Mouse (Mus musculus) CH12.LX (cell line): Measurements from ENCODE around the gene Senp1. TPM values are rescaled to one million over a fixed set of nuclear protein-coding genes. Genes with fewer than 3 reads are reported as not detected.
A peak's percentile ranks its signal among the peaks of the same experiment; 100 is the strongest.

Source experiments
- DNase-seq: peaks from one replicate; pipeline ENCODE4 v3.0.0-alpha.2; 2013; ENCODE audit errors: extremely low read depth
- H3K27ac ChIP-seq: 2 replicates; pipeline ENCODE4 v1.5.1; 2012; ENCODE audit warnings: low read depth, mild to moderate bottlenecking, control low read depth, moderate library complexity; ENCODE audit not compliant: insufficient read depth
- H3K27me3 ChIP-seq: replicated peaks from 2 replicates; pipeline ENCODE3; 2012; ENCODE audit warnings: inconsistent platforms
- H3K36me3 ChIP-seq, 2 experiments: replicated peaks in 1 of 2; 2 replicates each; pipeline versions ENCODE3 to v1.6.1; 2012; ENCODE audit warnings: inconsistent platforms in 1 of 2, low read length in 1 of 2, mild to moderate bottlenecking in 1 of 2, mixed read lengths in 1 of 2, moderate library complexity in 1 of 2; ENCODE audit not compliant: control insufficient read depth in 1 of 2, insufficient read depth in 1 of 2
- H3K4me1 ChIP-seq, 2 experiments: 2 replicates each; pipeline ENCODE4 v1.6.1; 2012; ENCODE audit warnings: inconsistent platforms in 1 of 2, moderate library complexity in 1 of 2; ENCODE audit not compliant: insufficient read depth in 2 of 2, control insufficient read depth in 1 of 2
- H3K4me2 ChIP-seq: 2 replicates; pipeline ENCODE4 v1.6.1; 2012; ENCODE audit warnings: low read depth, mild to moderate bottlenecking, control low read depth; ENCODE audit not compliant: poor library complexity, insufficient read depth, severe bottlenecking
- H3K4me3 ChIP-seq, 3 experiments: fragments of 150-350 bp in 1 of 3; sonication (generic) in 1 of 3; replicated peaks in 1 of 3; 2 replicates each; pipeline versions ENCODE3 to v1.5.1; 2011 to 2012; ENCODE audit warnings: low read depth in 2 of 3, low read length in 2 of 3, mild to moderate bottlenecking in 2 of 3, moderate library complexity in 2 of 3, control low read depth in 1 of 3, improper control_type of control experiment in 1 of 3, inconsistent platforms in 1 of 3, mixed read lengths in 1 of 3; ENCODE audit not compliant: poor library complexity in 1 of 3
- H3K79me2 ChIP-seq: replicated peaks from 2 replicates; pipeline ENCODE4 v1.6.1; 2012; ENCODE audit warnings: mild to moderate bottlenecking, moderate library complexity; ENCODE audit not compliant: control insufficient read depth, poor library complexity, insufficient read depth, severe bottlenecking; ENCODE audit errors: extremely low read depth
- H3K9ac ChIP-seq: 2 replicates; pipeline ENCODE4 v1.6.1; 2012; ENCODE audit warnings: low read depth, mild to moderate bottlenecking, control low read depth, moderate library complexity; ENCODE audit not compliant: insufficient read depth
- H3K9me3 ChIP-seq: replicated peaks from 2 replicates; pipeline ENCODE3; 2012; ENCODE audit warnings: low read length, inconsistent platforms, mixed read lengths
- BHLHE40 ChIP-seq: IDR thresholded peaks from 2 replicates; pipeline ENCODE4 v1.6.1; 2011; ENCODE audit warnings: mild to moderate bottlenecking, low read depth, low read length, improper control_type of control experiment
- CHD1 ChIP-seq: IDR thresholded peaks from 2 replicates; pipeline ENCODE4 v1.6.1; 2012; ENCODE audit warnings: low read depth, low read length, improper control_type of control experiment, inconsistent platforms
- CHD2 ChIP-seq: IDR thresholded peaks from 2 replicates; pipeline ENCODE4 v1.6.1; 2011; ENCODE audit warnings: low read length, improper control_type of control experiment
- CTCF ChIP-seq, 2 experiments: IDR thresholded peaks in 1 of 2; conservative IDR thresholded peaks in 1 of 2; 2 replicates each; pipeline ENCODE4 v1.5.1; 2011 to 2012; ENCODE audit warnings: low read depth in 2 of 2, low read length in 2 of 2, improper control_type of control experiment in 1 of 2, inconsistent platforms in 1 of 2, mild to moderate bottlenecking in 1 of 2, moderate library complexity in 1 of 2
- E2F4 ChIP-seq: IDR thresholded peaks from 2 replicates; pipeline ENCODE4 v1.6.1; 2011; ENCODE audit warnings: low read depth, low read length, improper control_type of control experiment; ENCODE audit not compliant: insufficient replicate concordance
- EP300 ChIP-seq: IDR thresholded peaks from 2 replicates; pipeline ENCODE4 v1.6.1; 2011; ENCODE audit warnings: low read length, improper control_type of control experiment
- ETS1 ChIP-seq: conservative IDR thresholded peaks from 2 replicates; pipeline ENCODE4 v1.6.1; 2012; ENCODE audit warnings: low read depth, mild to moderate bottlenecking, inconsistent platforms, low read length, improper control_type of control experiment, moderate library complexity
- GABPA ChIP-seq: IDR thresholded peaks from 2 replicates; pipeline ENCODE4 v1.6.1; 2012; ENCODE audit warnings: low read depth, low read length, improper control_type of control experiment, inconsistent platforms; ENCODE audit not compliant: insufficient replicate concordance
- IRF4 ChIP-seq: IDR thresholded peaks from 2 replicates; pipeline ENCODE4 v1.6.1; 2014; ENCODE audit warnings: low read depth, mild to moderate bottlenecking, inconsistent platforms, low read length, improper control_type of control experiment
- JUN ChIP-seq: IDR thresholded peaks from 2 replicates; pipeline ENCODE4 v1.6.1; 2011; ENCODE audit warnings: low read depth, mild to moderate bottlenecking, low read length, improper control_type of control experiment, moderate library complexity; ENCODE audit not compliant: insufficient read depth
- JUND ChIP-seq: conservative IDR thresholded peaks from 2 replicates; pipeline ENCODE4 v1.6.1; 2011; ENCODE audit warnings: low read depth, low read length, improper control_type of control experiment
- KAT2A ChIP-seq: IDR thresholded peaks from 2 replicates; pipeline ENCODE4 v1.6.1; 2012; ENCODE audit warnings: low read length, improper control_type of control experiment, inconsistent platforms; ENCODE audit not compliant: insufficient replicate concordance
- MAFK ChIP-seq: IDR thresholded peaks from 2 replicates; pipeline ENCODE4 v1.6.1; 2011; ENCODE audit warnings: low read length, improper control_type of control experiment; ENCODE audit not compliant: insufficient replicate concordance
- MEF2A ChIP-seq: IDR thresholded peaks from 2 replicates; pipeline ENCODE4 v1.6.1; 2014; ENCODE audit warnings: low read depth, mild to moderate bottlenecking, inconsistent platforms, low read length, improper control_type of control experiment, borderline replicate concordance
- MXI1 ChIP-seq: IDR thresholded peaks from 2 replicates; pipeline ENCODE4 v1.6.1; 2011; ENCODE audit warnings: mild to moderate bottlenecking, low read depth, low read length, improper control_type of control experiment
- MYC ChIP-seq: IDR thresholded peaks from 2 replicates; pipeline ENCODE4 v1.6.1; 2011; ENCODE audit warnings: low read depth, mild to moderate bottlenecking, improper control_type of control experiment, low read length
- NELFE ChIP-seq: IDR thresholded peaks from 2 replicates; pipeline ENCODE4 v1.6.1; 2011; ENCODE audit warnings: low read depth, low read length, improper control_type of control experiment
- NRF1 ChIP-seq: IDR thresholded peaks from 2 replicates; pipeline ENCODE4 v1.6.1; 2014; ENCODE audit warnings: low read depth, mild to moderate bottlenecking, inconsistent platforms, low read length, improper control_type of control experiment, moderate library complexity
- PAX5 ChIP-seq: IDR thresholded peaks from 2 replicates; pipeline ENCODE4 v1.6.1; 2012; ENCODE audit warnings: low read length, inconsistent platforms, mixed read lengths
- POLR2AphosphoS2 ChIP-seq: IDR thresholded peaks from 2 replicates; pipeline ENCODE4 v1.6.1; 2011; ENCODE audit warnings: low read depth, low read length, improper control_type of control experiment
- RAD21 ChIP-seq: IDR thresholded peaks from 2 replicates; pipeline ENCODE4 v1.6.1; 2011; ENCODE audit warnings: low read depth, mild to moderate bottlenecking, low read length, improper control_type of control experiment, moderate library complexity
- RCOR1 ChIP-seq: conservative IDR thresholded peaks from 2 replicates; pipeline ENCODE4 v1.6.1; 2012; ENCODE audit warnings: low read depth, mild to moderate bottlenecking, inconsistent platforms, low read length, improper control_type of control experiment
- SIN3A ChIP-seq: IDR thresholded peaks from 2 replicates; pipeline ENCODE4 v1.6.1; 2012; ENCODE audit warnings: low read length, improper control_type of control experiment, inconsistent platforms
- SMC3 ChIP-seq: IDR thresholded peaks from 2 replicates; pipeline ENCODE4 v1.6.1; 2011; ENCODE audit warnings: low read depth, low read length, improper control_type of control experiment
- TBP ChIP-seq: conservative IDR thresholded peaks from 2 replicates; pipeline ENCODE4 v1.6.1; 2011; ENCODE audit warnings: low read depth, low read length, improper control_type of control experiment
- TCF12 ChIP-seq: IDR thresholded peaks from 2 replicates; pipeline ENCODE4 v1.6.1; 2014; ENCODE audit warnings: low read depth, mild to moderate bottlenecking, inconsistent platforms, low read length, improper control_type of control experiment
- USF1 ChIP-seq: IDR thresholded peaks from 2 replicates; pipeline ENCODE4 v1.6.1; 2014; ENCODE audit warnings: low read depth, mild to moderate bottlenecking, inconsistent platforms, low read length, improper control_type of control experiment
- USF2 ChIP-seq: conservative IDR thresholded peaks from 2 replicates; pipeline ENCODE4 v1.6.1; 2011; ENCODE audit warnings: low read depth, low read length, improper control_type of control experiment
- ZC3H11A ChIP-seq: IDR thresholded peaks from 2 replicates; pipeline ENCODE4 v1.6.1; 2012; ENCODE audit warnings: low read depth, mild to moderate bottlenecking, inconsistent platforms, low read length, improper control_type of control experiment
- ZKSCAN1 ChIP-seq: IDR thresholded peaks from 2 replicates; pipeline ENCODE4 v1.6.1; 2012; ENCODE audit warnings: low read depth, inconsistent platforms, low read length, improper control_type of control experiment, borderline replicate concordance
- ZMIZ1 ChIP-seq: IDR thresholded peaks from 2 replicates; pipeline ENCODE4 v1.6.1; 2012; ENCODE audit warnings: low read depth, mild to moderate bottlenecking, inconsistent platforms, low read length, improper control_type of control experiment
- ZNF384 ChIP-seq: IDR thresholded peaks from 2 replicates; pipeline ENCODE4 v1.6.1; 2012; ENCODE audit warnings: low read depth, low read length, improper control_type of control experiment, inconsistent platforms
- dilution Hi-C: fragments of 300-500 bp; cut with MboI; formaldehyde crosslinking; loops from 2 replicates; pipeline ENCODE4 v1.14.3; 2020; ENCODE audit warnings: low sequenced_read_pairs; ENCODE audit not compliant: extremely low pct_unique_long_range_greater_than_20kb, extremely low pct_ligation_motif_present
- in situ Hi-C: fragments of 300-500 bp; cut with MboI; formaldehyde crosslinking; loops from 3 replicates; pipeline ENCODE4 v1.14.3; 2019; ENCODE audit warnings: low sequenced_read_pairs, low pct_ligation_motif_present, low pct_unique_long_range_greater_than_20kb, mixed read lengths
- polyA plus RNA-seq: library from polyadenylated mRNA; unstranded; fragments of >175 nt; gene quantifications from 2 replicates; pipeline ENCODE4 v1.2.1, GENCODE M21; 2012; ENCODE audit warnings: low read depth; ENCODE audit not compliant: insufficient read length
- total RNA-seq, 2 experiments: library from RNA; depleted of rRNA; stranded (reverse); fragments of 300-350 nt in 1 of 2; fragments of >200 nt in 1 of 2; gene quantifications; 2 replicates each; pipeline ENCODE4 v1.2.3; 2012 to 2014

Gene Senp1
- total and polyA plus RNA-seq, 3 experiments, result 14.9 to 38.5 (median 23.3) TPM

DNA sequence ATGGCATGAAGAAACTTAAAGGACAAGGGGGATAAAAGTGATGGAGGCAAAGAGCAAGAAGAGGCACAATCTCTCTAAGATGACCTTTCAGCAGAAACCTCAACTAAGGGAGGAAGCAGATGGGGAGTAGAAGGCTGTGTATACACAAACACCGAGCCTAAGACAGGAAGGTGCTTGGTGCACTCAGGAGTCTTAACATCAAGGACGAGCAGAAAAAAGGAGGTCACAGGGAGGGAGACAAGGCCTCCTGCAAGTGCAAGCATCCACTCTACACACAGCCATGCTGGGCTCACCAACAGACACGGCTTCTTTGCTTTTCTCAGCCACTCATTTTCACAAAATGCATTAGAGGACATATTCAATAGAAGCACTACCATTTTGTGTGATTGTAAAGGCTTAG, 26.1 kb downstream of the Senp1 start:
- peaks cover 68 to 90% of the 10 kb centered on the region in 2 experiments for H3K36me3 ChIP-seq
- no peak overlapping the region for H3K27ac ChIP-seq
- no peaks in the 10 kb centered on the region for H3K9me3 ChIP-seq
- H3K4me3 ChIP-seq, result no peak overlapping the region
- DNase-seq, result no peak
- H3K4me1 ChIP-seq, result peaks cover 5 to 22% of the 10 kb centered on the region in 2 experiments; a peak in 3 of 4 replicates
- H3K9ac ChIP-seq, result no peak overlapping the region
- TF ChIP-seq IRF4, result no peak
- no peak for TF ChIP-seq POLR2AphosphoS2
- no peak for TF ChIP-seq ZNF384
- no peak for TF ChIP-seq ETS1
- no peak for TF ChIP-seq TCF12
- no peak for TF ChIP-seq KAT2A
- TF ChIP-seq, all 38 proteins: peak for 0
- dilution Hi-C loops, result no loop called here
- Histone ChIP-seq H3K79me2 (no peaks in the 10 kb centered on the region; the same call in 1 of the 2 replicates), H3K4me2 (no peak overlapping the region), H3K27me3 (no peaks in the 10 kb centered on the region)
- in situ Hi-C loops, result no loop called here

DNA sequence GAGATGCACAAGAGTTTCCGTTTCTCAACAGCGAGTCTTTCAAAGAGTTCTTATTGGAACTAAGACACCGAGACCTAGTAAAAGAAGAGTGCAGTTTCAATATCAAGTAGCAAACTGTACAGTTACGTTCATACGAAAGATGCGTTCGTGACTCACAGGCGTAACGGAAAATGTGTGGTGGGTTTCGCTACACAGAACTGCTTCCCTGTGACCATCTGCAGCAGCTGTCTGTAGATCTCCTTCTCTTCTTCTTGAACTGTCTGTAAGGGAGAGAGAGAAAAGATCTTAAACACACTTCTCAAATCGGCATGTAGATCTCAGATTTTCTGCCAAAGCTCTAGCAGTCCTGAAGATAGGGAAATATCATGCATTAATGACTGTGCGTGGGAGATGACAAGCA, 26.9 kb downstream of the Senp1 start:
- H3K27ac ChIP-seq, result peak overlapping the region; percentile 21; the same call in 1 of the 2 replicates
- peaks cover 70 to 89% of the 10 kb centered on the region in 2 experiments for H3K36me3 ChIP-seq
- DNase-seq, result peak; percentile 80
- dilution Hi-C loops, result no loop called here
- no peaks in the 10 kb centered on the region for H3K27me3 ChIP-seq
- peak overlapping the region; percentile 21; the same call in 1 of the 2 replicates for H3K9ac ChIP-seq
- H3K4me3 ChIP-seq, result no peak overlapping the region
- peaks cover 5 to 22% of the 10 kb centered on the region in 2 experiments; a peak in 3 of 4 replicates for H3K4me1 ChIP-seq
- H3K9me3 ChIP-seq, result no peaks in the 10 kb centered on the region
- H3K4me2 ChIP-seq, result peak overlapping the region; percentile 11; the same call in 1 of the 2 replicates
- no peaks in the 10 kb centered on the region for H3K79me2 ChIP-seq
- in situ Hi-C loops, result no loop called here
- no peak for TF ChIP-seq CTCF (conservative IDR thresholded peaks at IDR 0.05 in 1 of 2, IDR thresholded peaks at IDR 0.05 in 1 of 2; ENCODE audit: low read depth in 2 of 2, low read length in 2 of 2)
- no peak for TF ChIP-seq MEF2A
- no peak for TF ChIP-seq NELFE
- peak; percentile 14; the same call in 1 of the 2 replicates for TF ChIP-seq JUN
- peak; percentile 82 for TF ChIP-seq EP300
- peak; percentile 83 for TF ChIP-seq ETS1
- peak; percentile 97 for TF ChIP-seq TBP
- no peak for TF ChIP-seq MXI1
- TF ChIP-seq MAFK, result no peak
- TF ChIP-seq USF2, result no peak
- TF ChIP-seq RCOR1, result no peak
- peak; percentile 72 for TF ChIP-seq IRF4
- no peak for TF ChIP-seq SMC3
- peak; percentile 86 for TF ChIP-seq BHLHE40
- TF ChIP-seq USF1, result no peak
- TF ChIP-seq POLR2AphosphoS2, result no peak
- no peak for TF ChIP-seq ZMIZ1
- TF ChIP-seq CHD1, result no peak
- no peak for TF ChIP-seq ZNF384
- TF ChIP-seq TCF12, result peak; percentile 28; the same call in 1 of the 2 replicates
- no peak for TF ChIP-seq CHD2
- no peak for TF ChIP-seq GABPA
- TF ChIP-seq SIN3A, result peak; percentile 60
- TF ChIP-seq E2F4, result no peak
- TF ChIP-seq KAT2A, result no peak
- TF ChIP-seq ZC3H11A, result no peak
- TF ChIP-seq RAD21, result no peak
- TF ChIP-seq NRF1, result no peak
- TF ChIP-seq ZKSCAN1, result no peak
- 0 out of 2 replicates have a peak, but pooled peaks have one; percentile 43 for TF ChIP-seq MYC
- no peak for TF ChIP-seq PAX5
- no peak for TF ChIP-seq JUND
